Mouse (Mus musculus): ENCODE data around the gene Krt17. TPM values are rescaled to one million over a fixed set of nuclear protein-coding genes. Genes with fewer than 3 reads are reported as not detected.

Gene Krt17
- polyA plus RNA-seq, 1 experiment from 2014 or later, result 2.1 TPM

DNA sequence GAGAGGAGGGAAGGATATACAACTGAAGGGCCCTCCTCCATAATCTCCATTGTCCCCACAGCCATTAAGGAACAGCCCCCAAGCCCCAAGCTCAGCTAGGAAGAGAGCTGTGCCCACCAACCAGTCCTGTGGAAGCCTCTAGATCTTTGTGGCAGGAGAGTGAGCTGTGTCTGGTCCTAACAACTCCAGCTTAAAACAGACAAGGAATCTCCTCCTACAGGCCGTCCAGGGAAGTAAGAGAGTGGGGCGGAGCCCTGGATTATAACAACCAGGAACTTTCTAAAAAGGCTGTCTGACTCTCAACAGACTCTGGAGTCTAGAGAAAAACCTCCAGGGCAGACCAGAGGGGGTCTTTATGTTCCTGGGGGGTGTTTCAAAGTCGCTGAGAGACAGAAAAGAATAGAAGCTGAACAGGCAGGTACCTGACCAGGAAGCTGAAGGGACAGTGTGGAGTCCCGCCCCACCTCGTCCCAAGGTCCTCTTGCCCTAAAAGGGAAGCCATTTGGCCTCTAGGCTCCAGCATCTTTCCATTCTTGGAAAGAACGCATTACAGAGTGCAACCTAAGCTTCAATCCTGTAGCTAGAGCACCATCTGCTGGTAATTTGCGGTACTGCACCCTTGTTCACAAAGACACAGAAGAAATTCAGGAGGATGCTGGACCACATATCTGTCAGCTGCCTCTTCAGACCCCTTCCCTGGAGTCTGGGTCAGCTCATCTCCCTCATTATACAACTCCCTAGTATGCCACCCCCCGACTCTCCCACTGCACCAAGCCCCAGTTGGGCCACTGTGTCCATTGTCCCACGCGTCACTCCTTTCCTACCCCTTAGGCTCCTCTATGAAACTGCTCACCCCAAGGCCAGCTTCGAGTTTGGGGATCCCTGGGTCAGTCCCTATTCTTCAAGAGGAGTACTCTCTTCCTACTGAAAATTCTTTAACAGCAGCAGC is 21.0 kb upstream of the Krt17 start:
- Histone ChIP-seq H3K9ac (no peak overlapping the region), H3K4me2 (no peak overlapping the region), H3K36me3 (ENCODE audit: insufficient read depth) (no peaks in the 10 kb centered on the region), H3K9me3 (ENCODE audit: low read depth, low read length) (no peaks in the 10 kb centered on the region), H3K27me3 (ENCODE audit: insufficient read depth, low read length) (no peaks in the 10 kb centered on the region), H3K4me1 (ENCODE audit: insufficient read depth) (no peaks in the 10 kb centered on the region), H3K27ac (ENCODE audit: low read depth) (no peak overlapping the region), H3K4me3 (ENCODE audit: low read depth, low read length) (no peak overlapping the region)
- 18% methylated on average over 11 of the region's 11 CpGs for WGBS
- TF ChIP-seq CTCF (IDR thresholded peaks at IDR 0.05; ENCODE audit: low read depth), result peak; percentile 99
- peak; percentile 36; the same call in 1 of the 2 replicates for ATAC-seq (ENCODE audit: insufficient read depth)
- DNase-seq, result peak; percentile 97

DNA sequence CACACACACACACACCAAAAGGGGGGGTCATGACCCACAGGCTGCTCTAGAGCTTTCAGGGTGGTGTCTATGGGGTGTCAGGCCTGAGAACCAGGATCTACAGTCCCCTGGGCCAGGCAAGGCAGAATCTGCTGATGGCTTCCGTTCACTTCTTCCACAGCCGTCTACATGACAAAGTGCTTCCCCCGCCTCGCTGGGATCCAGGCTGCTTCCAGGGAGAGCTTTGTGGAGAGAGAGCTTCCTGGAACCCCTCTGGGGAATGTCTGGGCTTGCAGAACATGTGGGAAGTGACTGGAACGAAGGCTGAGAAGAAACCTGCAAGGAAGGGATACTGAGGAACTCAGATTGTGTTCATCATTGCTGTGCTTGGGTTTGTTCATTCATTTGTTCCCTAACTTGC is 17.9 kb upstream of the Krt17 start:
- ATAC-seq (ENCODE audit: insufficient read depth), result no peak
- no peak overlapping the region for H3K27ac ChIP-seq (ENCODE audit: low read depth)
- no peak for DNase-seq
- WGBS, result 36% methylated on average over 5 of the region's 5 CpGs
- H3K9me3 ChIP-seq (ENCODE audit: low read depth, low read length), result no peaks in the 10 kb centered on the region
- no peak overlapping the region for H3K4me2 ChIP-seq
- no peaks in the 10 kb centered on the region for H3K27me3 ChIP-seq (ENCODE audit: insufficient read depth, low read length)
- H3K4me1 ChIP-seq (ENCODE audit: insufficient read depth), result no peaks in the 10 kb centered on the region
- no peak for TF ChIP-seq CTCF (IDR thresholded peaks at IDR 0.05; ENCODE audit: low read depth)
- no peaks in the 10 kb centered on the region for H3K36me3 ChIP-seq (ENCODE audit: insufficient read depth)
- H3K4me3 ChIP-seq (ENCODE audit: low read depth, low read length), result no peak overlapping the region
- H3K9ac ChIP-seq, result no peak overlapping the region

DNA sequence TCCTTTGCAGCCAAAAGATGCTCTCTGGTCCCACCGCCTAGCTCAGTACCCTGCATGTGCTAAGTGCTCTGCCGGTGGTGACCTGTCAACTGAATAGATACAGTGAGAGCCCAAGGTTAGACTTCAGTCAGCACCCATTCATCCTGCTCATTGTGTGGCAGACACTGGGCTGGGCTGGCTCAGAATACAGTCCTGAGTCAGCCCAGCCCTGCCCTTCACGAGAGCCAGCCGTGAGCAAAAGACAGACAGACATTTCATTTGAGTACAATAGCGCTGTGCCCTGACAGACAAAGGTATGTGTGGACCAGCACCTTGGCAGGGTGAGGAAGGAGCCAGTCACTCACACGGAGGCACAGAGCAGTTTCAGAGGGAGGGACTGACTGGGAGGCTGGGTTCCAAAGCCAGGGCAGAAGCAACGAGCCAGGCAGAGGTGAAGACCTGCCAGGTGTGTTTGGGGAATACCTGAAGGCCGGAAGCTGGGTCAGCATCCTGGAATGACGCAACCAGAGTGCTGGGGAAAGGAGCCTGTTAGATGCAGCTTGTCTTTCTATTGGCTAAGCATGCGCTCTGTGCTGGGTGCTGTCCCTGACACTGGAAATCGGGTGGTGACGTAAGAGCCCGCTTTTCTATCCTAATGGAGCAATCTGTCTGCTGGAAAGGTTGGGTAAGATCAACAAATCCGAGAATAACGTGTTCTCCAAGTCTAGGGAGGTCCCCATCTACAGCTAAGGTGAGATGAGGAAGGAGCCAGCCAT is 17.1 kb upstream of the Krt17 start:
- no peaks in the 10 kb centered on the region for H3K4me1 ChIP-seq (ENCODE audit: insufficient read depth)
- 48% methylated on average over 15 of the region's 15 CpGs for whole genome bisulfite sequencing
- H3K27ac ChIP-seq (ENCODE audit: low read depth), result no peak overlapping the region
- no peak overlapping the region for H3K9ac ChIP-seq
- H3K4me2 ChIP-seq, result no peak overlapping the region
- ATAC-seq (ENCODE audit: insufficient read depth), result no peak
- TF ChIP-seq CTCF (IDR thresholded peaks at IDR 0.05; ENCODE audit: low read depth), result no peak
- H3K4me3 ChIP-seq (ENCODE audit: low read depth, low read length), result no peak overlapping the region
- no peaks in the 10 kb centered on the region for H3K27me3 ChIP-seq (ENCODE audit: insufficient read depth, low read length)
- no peaks in the 10 kb centered on the region for H3K36me3 ChIP-seq (ENCODE audit: insufficient read depth)
- no peak for DNase-seq
- H3K9me3 ChIP-seq (ENCODE audit: low read depth, low read length), result no peaks in the 10 kb centered on the region

GRCm38 (mm10) chr11:100275466-100275865 is 14.6 kb upstream of the Krt17 start:
- H3K4me3 ChIP-seq (ENCODE audit: low read depth, low read length), result no peak overlapping the region
- no peak for TF ChIP-seq CTCF (IDR thresholded peaks at IDR 0.05; ENCODE audit: low read depth)
- no peak overlapping the region for H3K9ac ChIP-seq
- H3K4me1 ChIP-seq (ENCODE audit: insufficient read depth), result no peaks in the 10 kb centered on the region
- no peaks in the 10 kb centered on the region for H3K27me3 ChIP-seq (ENCODE audit: insufficient read depth, low read length)
- no peak overlapping the region for H3K27ac ChIP-seq (ENCODE audit: low read depth)
- no peaks in the 10 kb centered on the region for H3K9me3 ChIP-seq (ENCODE audit: low read depth, low read length)
- 61% methylated on average over 5 of the region's 5 CpGs for WGBS
- H3K36me3 ChIP-seq (ENCODE audit: insufficient read depth), result no peaks in the 10 kb centered on the region
- no peak for DNase-seq
- ATAC-seq (ENCODE audit: insufficient read depth), result no peak
- no peak overlapping the region for H3K4me2 ChIP-seq

- no peaks in the 10 kb centered on the region for H3K27me3 ChIP-seq (ENCODE audit: insufficient read depth, low read length)
- ATAC-seq (ENCODE audit: insufficient read depth) (no peak), DNase-seq (no peak)
- H3K4me3 ChIP-seq (ENCODE audit: low read depth, low read length), result no peak overlapping the region
- no peaks in the 10 kb centered on the region for H3K9me3 ChIP-seq (ENCODE audit: low read depth, low read length)
- no peak overlapping the region for H3K27ac ChIP-seq (ENCODE audit: low read depth)
- TF ChIP-seq CTCF (IDR thresholded peaks at IDR 0.05; ENCODE audit: low read depth), result no peak
- H3K9ac ChIP-seq, result no peak overlapping the region
- WGBS, result 69% methylated on average over 7 of the region's 7 CpGs
- no peak overlapping the region for H3K4me2 ChIP-seq
- no peaks in the 10 kb centered on the region for H3K36me3 ChIP-seq (ENCODE audit: insufficient read depth)
- H3K4me1 ChIP-seq (ENCODE audit: insufficient read depth), result no peaks in the 10 kb centered on the region
Observed at GRCm38 (mm10) chr11:100274719-100275118, 13.9 kb upstream of the Krt17 start.

DNA sequence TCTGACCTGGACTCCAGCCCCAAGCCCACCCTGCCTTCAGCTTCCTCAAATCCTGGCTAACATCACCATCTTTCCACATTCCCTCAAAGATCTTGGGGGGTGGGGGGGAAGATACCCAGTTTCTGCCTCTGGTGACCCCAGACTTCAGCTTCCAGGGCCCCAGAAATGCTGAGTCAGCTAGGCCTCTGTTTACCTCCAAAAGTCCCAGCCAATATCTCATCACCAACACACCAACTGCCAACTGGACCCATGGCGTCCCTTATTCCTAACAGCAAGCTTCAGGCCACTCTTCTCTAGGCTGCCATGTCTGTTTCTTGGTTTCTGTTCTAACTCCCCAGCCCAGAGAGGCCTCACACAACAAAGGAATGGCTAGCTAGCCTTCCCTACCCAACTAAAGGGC is 11.0 kb upstream of the Krt17 start:
- H3K4me2 ChIP-seq, result no peak overlapping the region
- 73% methylated on average over 1 of the region's 1 CpGs for WGBS
- DNase-seq, result no peak
- H3K27ac ChIP-seq (ENCODE audit: low read depth), result no peak overlapping the region
- H3K4me3 ChIP-seq (ENCODE audit: low read depth, low read length), result no peak overlapping the region
- no peak for TF ChIP-seq CTCF (IDR thresholded peaks at IDR 0.05; ENCODE audit: low read depth)
- H3K4me1 ChIP-seq (ENCODE audit: insufficient read depth), result no peaks in the 10 kb centered on the region
- ATAC-seq (ENCODE audit: insufficient read depth), result no peak
- H3K36me3 ChIP-seq (ENCODE audit: insufficient read depth), result no peaks in the 10 kb centered on the region
- no peak overlapping the region for H3K9ac ChIP-seq
- H3K27me3 ChIP-seq (ENCODE audit: insufficient read depth, low read length), result no peaks in the 10 kb centered on the region
- H3K9me3 ChIP-seq (ENCODE audit: low read depth, low read length), result no peaks in the 10 kb centered on the region

DNA sequence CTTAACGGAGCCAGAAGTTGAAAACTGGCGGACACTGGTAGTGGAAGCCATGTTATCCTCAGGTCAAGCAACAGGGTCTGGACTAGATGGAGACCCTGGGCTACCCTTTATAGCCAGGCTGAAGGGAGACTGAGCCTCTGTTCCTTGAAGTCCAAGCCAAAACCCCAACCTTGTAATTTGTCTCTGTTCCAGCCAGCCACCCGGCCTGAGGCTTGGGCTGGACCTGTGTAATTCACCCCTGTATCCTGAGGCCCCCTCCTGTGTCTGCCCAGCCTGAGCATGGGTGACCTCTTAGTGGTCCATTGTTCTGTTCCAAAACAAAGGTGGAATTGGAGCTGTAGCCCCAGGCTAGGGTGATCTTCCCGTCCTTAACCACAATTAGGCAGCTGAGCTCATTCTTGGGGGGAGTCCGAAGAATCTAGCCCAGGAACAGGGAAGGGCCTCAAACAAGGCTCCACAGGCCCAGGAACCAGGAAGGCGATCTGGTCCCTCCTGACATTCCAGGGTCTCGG is 9.0 kb upstream of the Krt17 start, which contains the start of gene Krt42:
TSS of gene Krt42 (minus strand) at position 51 of the 512 bp plus-strand sequence.
- Histone ChIP-seq H3K27me3 (ENCODE audit: insufficient read depth, low read length) (no peaks in the 10 kb centered on the region), H3K36me3 (ENCODE audit: insufficient read depth) (no peaks in the 10 kb centered on the region), H3K27ac (ENCODE audit: low read depth) (no peak within 1 kb of the TSS), H3K9ac (no peak within 1 kb of the TSS), H3K4me1 (ENCODE audit: insufficient read depth) (no peaks in the 10 kb centered on the region), H3K4me3 (ENCODE audit: low read depth, low read length) (no peak within 1 kb of the TSS), H3K9me3 (ENCODE audit: low read depth, low read length) (no peaks in the 10 kb centered on the region), H3K4me2 (no peak within 1 kb of the TSS)
- ATAC-seq (ENCODE audit: insufficient read depth) (no peak), DNase-seq (no peak)
- no peak for TF ChIP-seq CTCF (IDR thresholded peaks at IDR 0.05; ENCODE audit: low read depth)
- WGBS, result 81% methylated on average over 7 of the region's 7 CpGs
